ENCODE assay signal across 8 mouse cellular contexts in the genomic region with DNA sequence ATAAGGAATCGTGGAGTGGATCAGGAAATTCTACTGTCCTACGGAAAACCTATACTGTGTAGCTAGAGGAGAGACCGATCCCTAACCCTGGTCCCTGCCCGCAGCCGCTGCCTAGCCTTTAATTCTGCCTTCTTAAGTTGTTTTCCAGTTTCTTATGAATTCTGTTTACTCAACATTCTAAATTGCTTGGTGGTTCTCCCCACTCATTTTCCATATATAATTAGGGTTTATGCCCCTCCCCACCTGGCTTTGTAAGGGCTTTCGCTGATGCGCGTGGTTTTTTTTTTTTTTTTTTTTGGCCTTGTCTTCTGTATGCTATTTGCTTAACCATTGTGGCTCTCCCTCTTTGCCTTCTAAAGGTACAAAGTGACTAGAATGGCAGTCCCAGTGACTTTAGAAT. TPM values are rescaled to one million over a fixed set of nuclear protein-coding genes. Genes with fewer than 3 reads are reported as not detected.
A peak's percentile ranks its signal among the peaks of the same experiment; 100 is the strongest.
DNase-seq lines count a peak whose midpoint lies in the region; ATAC-seq and TF ChIP-seq lines count a peak whose summit lies in the region.

No protein-coding gene starts in this region.

- ATAC-seq in hindbrain, embryonic 15.5 days (ENCODE audit: low FRiP score, low read depth), result no peak
- ATAC-seq in frontal cortex, adult (ENCODE audit: low TSS enrichment), result no peak

- H3K27ac ChIP-seq in layer of hippocampus, adult 2 months, result peak overlapping the region; percentile 98
- peak overlapping the region; percentile 97 for H3K27ac ChIP-seq in hindbrain, embryonic 15.5 days (replicated peaks)

- H3K9me3 ChIP-seq in hindbrain, embryonic 15.5 days, result no peaks in the 10 kb centered on the region

- peak overlapping the region; percentile 58 for H3K9ac ChIP-seq in hindbrain, embryonic 15.5 days

- peaks cover 10% of the 10 kb centered on the region for H3K36me3 ChIP-seq in hindbrain, embryonic 15.5 days
- H3K36me3 ChIP-seq in myocyte (ENCODE audit: control insufficient read depth, insufficient read depth), result peaks cover 8% of the 10 kb centered on the region

- DNase-seq in layer of hippocampus, adult 2 months (ENCODE audit: low spot score in 2 of 2), result no peak
- no peak for DNase-seq in layer of hippocampus, postnatal 10 days (ENCODE audit: low spot score in 2 of 2)
- DNase-seq in brain, embryonic 14.5 days (ENCODE audit: low read depth), result peak; percentile 46
- DNase-seq in thymus, postnatal 14 days, result no peak
- DNase-seq in thymus, postnatal 25 days, result no peak

- peak overlapping the region; percentile 57 for H3K4me2 ChIP-seq in hindbrain, embryonic 15.5 days
- H3K4me2 ChIP-seq in myocyte (ENCODE audit: low read depth), result peak overlapping the region; percentile 76

- H3K4me3 ChIP-seq in layer of hippocampus, adult 2 months, result peak overlapping the region; percentile 80
- H3K4me3 ChIP-seq in hindbrain, embryonic 15.5 days, result peak overlapping the region; percentile 58
- H3K4me3 ChIP-seq in myocyte, result peak overlapping the region; percentile 94

- no peaks in the 10 kb centered on the region for H3K27me3 ChIP-seq in hindbrain, embryonic 15.5 days
- H3K27me3 ChIP-seq in myocyte (ENCODE audit: control insufficient read depth, insufficient read depth, insufficient read length), result no peaks in the 10 kb centered on the region

- no peak for TF ChIP-seq POLR2A in brain, embryonic 14.5 days (IDR thresholded peaks at IDR 0.05; ENCODE audit: borderline replicate concordance, extremely low read depth, insufficient read depth, insufficient read length, poor library complexity, severe bottlenecking)
- no peak for TF ChIP-seq POLR2A in myocyte (IDR thresholded peaks at IDR 0.05; ENCODE audit: insufficient read length, low read depth)

- peaks cover 61% of the 10 kb centered on the region for H3K79me2 ChIP-seq in myocyte (ENCODE audit: control insufficient read depth, insufficient read depth)

- no peak for TF ChIP-seq CTCF in layer of hippocampus, adult 2 months (conservative IDR thresholded peaks at IDR 0.05)
- no peak for TF ChIP-seq CTCF in brain, embryonic 14.5 days (IDR thresholded peaks at IDR 0.05; ENCODE audit: borderline replicate concordance, extremely low read depth, insufficient read depth, insufficient read length)

- H3K4me1 ChIP-seq in hindbrain, embryonic 15.5 days (replicated peaks), result peaks cover 40% of the 10 kb centered on the region

- WGBS in hindbrain, embryonic 15.5 days, result 1% methylated on average over 8 of the region's 8 CpGs

- peak overlapping the region; percentile 75 for H3ac ChIP-seq in myocyte (ENCODE audit: control insufficient read depth, insufficient read length)

TF ChIP-seq in myocyte, 11 proteins besides CTCF, POLR2A, EP300 and RAD21:
- TF ChIP-seq REST (IDR thresholded peaks at IDR 0.05; ENCODE audit: insufficient read depth, insufficient read length), result no peak

RNA-seq across cellular contexts. Expression of a gene that starts 0.6 kb away (rescaled TPM):
- 10 to 100 TPM; 14.6 to 18.0 TPM for total RNA-seq in layer of hippocampus, adult 2 months (2021)
- total RNA-seq in layer of hippocampus, postnatal 10 days (2021), result 10 to 100 TPM; 22.3 to 23.0 TPM
- polyA plus RNA-seq in brain, embryonic 14.5 days (2012; rRNA removed), result 14.0 and 14.2 TPM in 2 replicates
- polyA plus RNA-seq in hindbrain, embryonic 15.5 days (2015; fragmentation: Nextera tagmentation; extraction: Ambion mirVana), result 16.6 and 37.6 TPM in 2 replicates
- polyA plus RNA-seq in myocyte (2012; fragmentation: generic; extraction: Trizol), result 20.7 TPM

RNA-seq across cellular contexts. Expression of a gene that starts 1.4 kb away (rescaled TPM):
- 100 to 1,000 TPM; 207 TPM for total RNA-seq in layer of hippocampus, adult 2 months (2021)
- total RNA-seq in layer of hippocampus, postnatal 10 days (2021), result 100 to 1,000 TPM; 154 to 161 TPM
- polyA plus RNA-seq in brain, embryonic 14.5 days (2012; rRNA removed), result 183 and 194 TPM in 2 replicates
- 355 and 390 TPM in 2 replicates for polyA plus RNA-seq in hindbrain, embryonic 15.5 days (2015; fragmentation: Nextera tagmentation; extraction: Ambion mirVana)
- polyA plus RNA-seq in myocyte (2012; fragmentation: generic; extraction: Trizol), result 174 TPM

RNA-seq across cellular contexts. Expression of a gene that starts 29.4 kb away (rescaled TPM):
- total RNA-seq in layer of hippocampus, adult 2 months (2021), result not detected
- not detected for total RNA-seq in layer of hippocampus, postnatal 10 days (2021)
- polyA plus RNA-seq in brain, embryonic 14.5 days (2012; rRNA removed), result 0.08 TPM in 1 of 2 replicates, not detected in the other
- polyA plus RNA-seq in hindbrain, embryonic 15.5 days (2015; fragmentation: Nextera tagmentation; extraction: Ambion mirVana), result not detected in 2 replicates
- not detected for polyA plus RNA-seq in myocyte (2012; fragmentation: generic; extraction: Trizol)
